ENCODE assay signal across 19 mouse cellular contexts in the genomic region with DNA sequence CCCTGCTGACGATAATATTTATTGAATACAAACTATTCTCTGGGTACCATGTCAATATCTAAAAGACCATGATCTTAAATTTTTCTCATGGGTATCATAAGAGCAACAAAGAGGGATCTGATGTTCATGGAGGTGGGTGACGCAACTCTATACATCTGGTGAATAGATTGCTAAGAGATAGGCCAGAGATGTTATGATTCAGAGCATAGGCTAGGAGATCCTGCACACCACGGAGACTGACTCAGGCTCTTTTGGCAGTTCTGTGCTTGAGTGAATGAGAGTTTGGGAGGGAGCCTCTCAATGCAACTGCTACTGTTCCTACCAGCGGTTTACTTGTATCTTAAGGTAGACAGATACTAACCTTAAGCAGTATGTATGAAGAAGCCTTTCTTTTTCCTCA.
"Had no signal": no experiment of that assay in that cellular context is flagged by ENCODE, and none has a peak within 500 bp of the region (broad histone marks: within the 10 kb centered on the region; RNA-seq: fewer than 3 reads in every experiment).

No protein-coding gene starts in this region.

- H3K27ac ChIP-seq: lung, embryonic 15.5 days; macrophage; midbrain, embryonic 13.5 days; neural tube, embryonic 13.5 days; neural tube, embryonic 15.5 days had no signal

- H3K4me3 ChIP-seq: lung, embryonic 15.5 days; megakaryocyte, embryonic 14.5 days; midbrain, embryonic 13.5 days; myocyte; neural tube, embryonic 13.5 days; neural tube, embryonic 15.5 days had no signal

- DNase-seq: liver, postnatal 0 days; lung, adult 2 months; lung, postnatal 14 days; lung, postnatal 36 days; retina, postnatal 1 day; right cerebral cortex, adult 18-20 months; right cerebral cortex, postnatal 25 days; right cerebral cortex, postnatal 4 days; spleen, adult 18-20 months; thymus, adult 18-20 months; thymus, postnatal 14 days; thymus, postnatal 36 days had no signal

- H3K27me3 ChIP-seq: lung, embryonic 15.5 days; midbrain, embryonic 13.5 days; neural tube, embryonic 13.5 days; neural tube, embryonic 15.5 days had no signal

- H3K36me3 ChIP-seq: lung, embryonic 15.5 days; midbrain, embryonic 13.5 days; neural tube, embryonic 13.5 days; neural tube, embryonic 15.5 days had no signal
